Comparison of ENCODE assay signal across 9 mouse cellular contexts in the genomic region with DNA sequence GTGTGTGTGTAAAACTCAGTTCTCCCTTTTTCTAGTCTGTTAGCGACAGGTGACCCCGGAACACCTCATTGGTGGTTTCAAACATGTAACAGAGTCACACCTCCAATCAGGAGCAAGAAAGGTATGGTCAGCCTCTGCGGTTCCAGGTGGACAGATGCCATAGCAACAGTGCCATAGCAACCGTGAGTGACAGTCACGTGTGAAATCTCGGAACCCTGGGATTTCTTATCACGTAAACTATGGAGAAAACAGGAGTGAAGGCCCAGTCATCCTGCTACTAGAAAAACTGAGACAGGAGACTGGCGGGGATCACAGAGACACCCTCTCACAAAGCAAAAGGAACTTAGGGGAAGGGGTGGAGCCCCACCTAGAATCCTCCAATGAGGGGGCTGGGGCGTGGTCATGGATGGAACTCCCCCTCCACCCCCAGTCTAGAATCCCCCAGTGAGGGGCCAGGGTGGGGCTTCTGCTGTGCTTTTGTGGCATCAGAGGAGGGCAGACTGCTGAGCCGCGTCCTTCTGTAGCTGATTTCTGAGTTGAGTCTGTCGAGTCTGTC. TPM values are rescaled to one million over a fixed set of nuclear protein-coding genes. Genes with fewer than 3 reads are reported as not detected.
DNase-seq lines count a peak whose midpoint lies in the region; ATAC-seq lines count a peak whose summit lies in the region.
"Had no signal": no experiment of that assay in that cellular context is flagged by ENCODE, and none has a peak within 500 bp of the region (broad histone marks: within the 10 kb centered on the region; RNA-seq: fewer than 3 reads in every experiment).

No protein-coding gene starts in this region.

- peak overlapping the region; percentile 39 for H3K4me2 ChIP-seq in heart, embryonic 12.5 days
- H3K4me2 ChIP-seq in lung, embryonic 16.5 days (ENCODE audit: low read depth, low read length) = peak overlapping the region; percentile 37

- intact Hi-C loops in heart, postnatal 36 days (cut with DNase I) = loop anchor here (10.0 kb wide), 1 partner anchor 197 kb away; a partner anchor contains a TSS

- H3K36me3 ChIP-seq in heart, embryonic 12.5 days = no peaks in the 10 kb centered on the region
- H3K36me3 ChIP-seq in forebrain, embryonic 10.5 days (replicated peaks) = no peaks in the 10 kb centered on the region
- no peaks in the 10 kb centered on the region for H3K36me3 ChIP-seq in lung, embryonic 16.5 days (ENCODE audit: control insufficient read depth, insufficient read depth, low read length)

- H3K4me1 ChIP-seq in heart, embryonic 12.5 days (replicated peaks) = peaks cover 3% of the 10 kb centered on the region; the same call in 1 of the 2 replicates
- H3K4me1 ChIP-seq in forebrain, embryonic 10.5 days = peaks cover 15% of the 10 kb centered on the region
- peaks cover 5% of the 10 kb centered on the region for H3K4me1 ChIP-seq in lung, embryonic 16.5 days (replicated peaks; ENCODE audit: control insufficient read depth, insufficient read depth, low read length)

- peak overlapping the region; percentile 29 for H3K4me3 ChIP-seq in heart, embryonic 12.5 days
- peak overlapping the region; percentile 37 for H3K4me3 ChIP-seq in forebrain, embryonic 10.5 days
- H3K4me3 ChIP-seq in lung, embryonic 16.5 days (ENCODE audit: low read length) = peak overlapping the region; percentile 38

- ATAC-seq in heart, embryonic 12.5 days (ENCODE audit: insufficient number of reproducible peaks, low FRiP score) = 0 out of 2 replicates have a peak, but pooled peaks have one; percentile 28
- peak; percentile 32 for ATAC-seq in activated CD4-positive, CD25-positive, alpha-beta regulatory T cell, adult 4 months
- ATAC-seq in lung, embryonic 16.5 days (ENCODE audit: low read depth) = peak; percentile 69

- no peak for DNase-seq in heart, postnatal 36 days
- peak; percentile 65 for DNase-seq in forebrain, embryonic 10.5 days (ENCODE audit: extremely low spot score, low spot score)
- DNase-seq in kidney, adult 8-10 months = peak; percentile 53 to 65
- DNase-seq in right cerebral cortex, postnatal 10 days (ENCODE audit: low spot score in 2 of 2) = peak; percentile 80 to 89
- no peak for DNase-seq in gastrocnemius, adult 18-20 months (ENCODE audit: low spot score)

- peaks cover 5% of the 10 kb centered on the region for H3K9me3 ChIP-seq in heart, embryonic 12.5 days (replicated peaks)
- H3K9me3 ChIP-seq in forebrain, embryonic 10.5 days = 0 out of 2 replicates have a peak, but pooled peaks cover 5% of the 10 kb centered on the region
- no peaks in the 10 kb centered on the region; the same call in 1 of the 2 replicates for H3K9me3 ChIP-seq in lung, embryonic 16.5 days (ENCODE audit: control insufficient read depth, low read length)

- H3K27me3 ChIP-seq in heart, embryonic 12.5 days (replicated peaks) = peaks cover 43% of the 10 kb centered on the region
- peaks cover 27% of the 10 kb centered on the region for H3K27me3 ChIP-seq in forebrain, embryonic 10.5 days (ENCODE audit: poor library complexity, severe bottlenecking)
- H3K27me3 ChIP-seq in lung, embryonic 16.5 days (ENCODE audit: control insufficient read depth, insufficient read depth, low read depth, low read length) = no peaks in the 10 kb centered on the region

- peak overlapping the region; percentile 16; the same call in 1 of the 2 replicates for H3K9ac ChIP-seq in heart, embryonic 12.5 days
- H3K9ac ChIP-seq in lung, embryonic 16.5 days (ENCODE audit: low read length) = 0 out of 2 replicates have a peak overlapping the region, but pooled peaks have one; percentile 37

- WGBS in heart, embryonic 12.5 days = 7% methylated on average over 12 of the region's 12 CpGs
- 2% methylated on average over 12 of the region's 12 CpGs for WGBS in forebrain, embryonic 10.5 days
- WGBS in lung, embryonic 16.5 days = 3% methylated on average over 12 of the region's 12 CpGs

- no peak overlapping the region for H3K27ac ChIP-seq in heart, embryonic 12.5 days (ENCODE audit: poor library complexity, severe bottlenecking)
- H3K27ac ChIP-seq in forebrain, embryonic 10.5 days = peak overlapping the region; percentile 62
- no peak overlapping the region; the same call in 1 of the 2 replicates for H3K27ac ChIP-seq in lung, embryonic 16.5 days (ENCODE audit: low read length)
- H3K27ac ChIP-seq: macrophage had no signal

RNA-seq across cellular contexts. Expression of a gene that starts 15.2 kb away (rescaled TPM):
- polyA plus RNA-seq in heart, embryonic 12.5 days (2016; fragmentation: Nextera tagmentation; extraction: Ambion mirVana) = not detected in 2 replicates
- total RNA-seq in heart, postnatal 36 days (2021) = under 1 TPM; 0.49 to 0.64 TPM
- not detected for polyA plus RNA-seq in activated CD4-positive, CD25-positive, alpha-beta regulatory T cell, adult 4 months (2017; shearing (Covaris generic))
- 0.43 and 0.71 TPM in 2 replicates for polyA plus RNA-seq in forebrain, embryonic 10.5 days (2016; fragmentation: Nextera tagmentation; extraction: Ambion mirVana)
- polyA plus RNA-seq in lung, embryonic 16.5 days (2015; fragmentation: Nextera tagmentation; extraction: Ambion mirVana) = 0.48 and 0.52 TPM in 2 replicates
- total RNA-seq in gastrocnemius, adult 18-20 months (2021) = under 1 TPM; 0.09 to 0.11 TPM
- polyA plus RNA-seq: macrophage had no signal

RNA-seq across cellular contexts. Expression of a gene that starts 16.0 kb away (rescaled TPM):
- polyA plus RNA-seq in heart, embryonic 12.5 days (2016; fragmentation: Nextera tagmentation; extraction: Ambion mirVana) = 6.1 and 6.2 TPM in 2 replicates
- 1 to 10 TPM; 8.1 to 8.6 TPM for total RNA-seq in heart, postnatal 36 days (2021)
- 1 to 10 TPM in 1 of 2 experiments, under 1 TPM in 1; 0.62 to 1.2 TPM for polyA plus RNA-seq in activated CD4-positive, CD25-positive, alpha-beta regulatory T cell, adult 4 months (2017; shearing (Covaris generic))
- 6.8 and 7.0 TPM in 2 replicates for polyA plus RNA-seq in forebrain, embryonic 10.5 days (2016; fragmentation: Nextera tagmentation; extraction: Ambion mirVana)
- polyA plus RNA-seq in lung, embryonic 16.5 days (2015; fragmentation: Nextera tagmentation; extraction: Ambion mirVana) = 4.4 and 4.5 TPM in 2 replicates
- 1 to 10 TPM; 4.0 to 4.6 TPM for total RNA-seq in gastrocnemius, adult 18-20 months (2021)

RNA-seq across cellular contexts. Expression of a gene that starts 23.3 kb away (rescaled TPM):
- polyA plus RNA-seq in heart, embryonic 12.5 days (2016; fragmentation: Nextera tagmentation; extraction: Ambion mirVana) = 5.3 and 6.7 TPM in 2 replicates
- total RNA-seq in heart, postnatal 36 days (2021) = 10 to 100 TPM; 75.9 to 83.8 TPM
- polyA plus RNA-seq in activated CD4-positive, CD25-positive, alpha-beta regulatory T cell, adult 4 months (2017; shearing (Covaris generic)) = not detected
- 0.27 and 0.54 TPM in 2 replicates for polyA plus RNA-seq in forebrain, embryonic 10.5 days (2016; fragmentation: Nextera tagmentation; extraction: Ambion mirVana)
- polyA plus RNA-seq in lung, embryonic 16.5 days (2015; fragmentation: Nextera tagmentation; extraction: Ambion mirVana) = 4.1 and 8.3 TPM in 2 replicates
- 10 to 100 TPM; 32.5 to 37.0 TPM for total RNA-seq in gastrocnemius, adult 18-20 months (2021)

RNA-seq across cellular contexts. Expression of a gene that starts 27.9 kb away (rescaled TPM):
- 176 and 181 TPM in 2 replicates for polyA plus RNA-seq in heart, embryonic 12.5 days (2016; fragmentation: Nextera tagmentation; extraction: Ambion mirVana)
- 10 to 100 TPM; 82.1 to 82.2 TPM for total RNA-seq in heart, postnatal 36 days (2021)
- polyA plus RNA-seq in activated CD4-positive, CD25-positive, alpha-beta regulatory T cell, adult 4 months (2017; shearing (Covaris generic)) = 10 to 100 TPM; 23.6 to 32.0 TPM
- polyA plus RNA-seq in forebrain, embryonic 10.5 days (2016; fragmentation: Nextera tagmentation; extraction: Ambion mirVana) = 343 and 346 TPM in 2 replicates
- 192 and 204 TPM in 2 replicates for polyA plus RNA-seq in lung, embryonic 16.5 days (2015; fragmentation: Nextera tagmentation; extraction: Ambion mirVana)
- total RNA-seq in gastrocnemius, adult 18-20 months (2021) = 100 to 1,000 TPM; 108 to 127 TPM

RNA-seq across cellular contexts. Expression of a gene that starts 35.1 kb away (rescaled TPM):
- polyA plus RNA-seq in heart, embryonic 12.5 days (2016; fragmentation: Nextera tagmentation; extraction: Ambion mirVana) = 951 and 1,026 TPM in 2 replicates
- 1,000 to 10,000 TPM; 1,920 to 2,020 TPM for total RNA-seq in heart, postnatal 36 days (2021)
- polyA plus RNA-seq in activated CD4-positive, CD25-positive, alpha-beta regulatory T cell, adult 4 months (2017; shearing (Covaris generic)) = 100 to 1,000 TPM; 327 to 363 TPM
- 625 and 631 TPM in 2 replicates for polyA plus RNA-seq in forebrain, embryonic 10.5 days (2016; fragmentation: Nextera tagmentation; extraction: Ambion mirVana)
- polyA plus RNA-seq in lung, embryonic 16.5 days (2015; fragmentation: Nextera tagmentation; extraction: Ambion mirVana) = 618 and 673 TPM in 2 replicates
- total RNA-seq in gastrocnemius, adult 18-20 months (2021) = 100 to 1,000 TPM; 831 to 847 TPM

Comparison
In these comparisons a context has a peak if more than half of its experiments do, and no peak if none do; other contexts are left out.
1. DNase-seq: peak in forebrain, embryonic 10.5 days (single experiment), kidney, adult 8-10 months (2 of 2) and right cerebral cortex, postnatal 10 days (2 of 2); none in heart, postnatal 36 days (0 of 2) and gastrocnemius, adult 18-20 months (single experiment).
2. Peak in every context shown above with its lines, with median percentiles within 50 percentile points of each other: ATAC-seq and H3K4me3 ChIP-seq.